ENCODE assay signal across 24 mouse cellular contexts in the genomic region with DNA sequence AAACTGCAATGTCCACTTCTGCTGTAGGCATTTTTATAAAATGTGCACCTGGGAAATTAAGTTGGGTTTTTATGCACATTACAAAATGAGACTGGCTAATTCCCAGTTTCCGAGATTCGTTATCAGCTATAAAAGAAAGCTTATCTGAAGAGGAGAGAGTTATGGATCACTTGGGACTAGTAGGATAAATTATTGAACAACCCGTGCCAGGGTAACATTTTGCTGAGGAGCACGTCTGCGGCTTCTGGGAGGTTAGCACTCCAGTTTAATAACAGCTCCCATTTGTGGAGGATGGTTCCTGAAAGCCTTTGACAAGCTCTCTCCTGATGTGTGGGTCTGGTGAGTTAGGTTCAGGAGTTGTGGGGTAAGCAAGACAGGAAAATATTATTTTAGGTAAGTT. TPM values are rescaled to one million over a fixed set of nuclear protein-coding genes. Genes with fewer than 3 reads are reported as not detected.
"Had no signal": no experiment of that assay in that cellular context is flagged by ENCODE, and none has a peak within 500 bp of the region (broad histone marks: within the 10 kb centered on the region; RNA-seq: fewer than 3 reads in every experiment).

No protein-coding gene starts in this region.

- H3K4me2 ChIP-seq: liver, embryonic 11.5 days; liver, embryonic 13.5 days; liver, embryonic 15.5 days; lung, embryonic 15.5 days; midbrain, embryonic 15.5 days had no signal

- H3K27ac ChIP-seq: liver, embryonic 13.5 days; liver, embryonic 15.5 days; lung, embryonic 15.5 days; macrophage; midbrain, embryonic 15.5 days had no signal

- H3K4me1 ChIP-seq: liver, embryonic 13.5 days; liver, embryonic 15.5 days had no signal

- H3K9me3 ChIP-seq: liver, embryonic 13.5 days; liver, embryonic 15.5 days; lung, embryonic 15.5 days; midbrain, embryonic 15.5 days had no signal

- ATAC-seq: liver, postnatal 0 days; lung, postnatal 0 days; midbrain, embryonic 15.5 days had no signal

- H3K4me3 ChIP-seq: liver, embryonic 13.5 days; liver, embryonic 15.5 days; lung, embryonic 15.5 days; megakaryocyte, embryonic 14.5 days; midbrain, embryonic 15.5 days had no signal

- H3K36me3 ChIP-seq: liver, embryonic 13.5 days; liver, embryonic 15.5 days; lung, embryonic 15.5 days; midbrain, embryonic 15.5 days had no signal

- DNase-seq: liver; liver, embryonic 13.5 days; liver, postnatal 0 days; lung, adult 2 months; lung, postnatal 14 days; lung, postnatal 36 days; retina, postnatal 1 day; right cerebral cortex, adult 18-20 months; right cerebral cortex, postnatal 25 days; right cerebral cortex, postnatal 4 days; spleen, adult 18-20 months; thymus, adult 18-20 months; thymus, postnatal 14 days; thymus, postnatal 36 days had no signal

- H3K9ac ChIP-seq: liver, embryonic 13.5 days; liver, embryonic 15.5 days; liver, postnatal 0 days; lung, embryonic 15.5 days; midbrain, embryonic 15.5 days had no signal

- H3K27me3 ChIP-seq: midbrain, embryonic 15.5 days had no signal

RNA-seq across cellular contexts. Expression of a gene that starts 2.5 kb away (rescaled TPM):
- total RNA-seq: megakaryocyte progenitor cell, adult 5-6 weeks had no signal
- polyA plus RNA-seq: liver, embryonic 11.5 days; liver, embryonic 13.5 days; liver, embryonic 15.5 days; liver, postnatal 0 days; lung, adult 2 months; lung, embryonic 15.5 days; lung, postnatal 0 days; macrophage; small intestine, adult 2 months had no signal

RNA-seq across cellular contexts. Expression of a gene that starts 6.6 kb away (rescaled TPM):
- total RNA-seq: megakaryocyte progenitor cell, adult 5-6 weeks; monocyte, adult 5-6 weeks had no signal
- polyA plus RNA-seq: liver, embryonic 15.5 days; liver, postnatal 0 days; macrophage had no signal
